Mouse (Mus musculus) heart, embryonic 10.5 days (tissue): ENCODE results near the gene Gdf15. TPM values are rescaled to one million over a fixed set of nuclear protein-coding genes. Genes with fewer than 3 reads are reported as not detected.
"Not testable (repeated sequence)": the region's sequence is repeated elsewhere in the genome, so short reads cannot be mapped to it uniquely, and the experiment has no call there.

Experiments used
- DNase-seq: peaks from one replicate; pipeline ENCODE4 v3.0.0-alpha.2; 2017; ENCODE audit warnings: low spot score
- H3K27ac ChIP-seq: fragments of 300-500 bp; sonication (generic); 2 replicates; pipeline ENCODE4 v1.5.1; 2016; ENCODE audit warnings: mild to moderate bottlenecking
- H3K27me3 ChIP-seq: fragments of 300-500 bp; sonication (generic); 2 replicates; pipeline ENCODE4 v1.6.1; 2016; ENCODE audit warnings: mild to moderate bottlenecking; ENCODE audit not compliant: poor library complexity, insufficient read depth, severe bottlenecking
- H3K36me3 ChIP-seq: fragments of 300-500 bp; sonication (generic); 2 replicates; pipeline ENCODE4 v1.6.1; 2016; ENCODE audit warnings: mild to moderate bottlenecking, moderate library complexity
- H3K4me1 ChIP-seq: fragments of 300-500 bp; sonication (generic); 2 replicates; pipeline ENCODE4 v1.6.1; 2016; ENCODE audit warnings: mild to moderate bottlenecking
- H3K4me3 ChIP-seq: fragments of 300-500 bp; sonication (generic); 2 replicates; pipeline ENCODE4 v1.5.1; 2016; ENCODE audit warnings: mild to moderate bottlenecking, moderate library complexity
- H3K9me3 ChIP-seq: fragments of 300-500 bp; sonication (generic); 2 replicates; pipeline ENCODE4 v1.6.1; 2016; ENCODE audit warnings: mild to moderate bottlenecking, moderate library complexity
- WGBS: fragments of 180-500 bp; shearing (Covaris S2); methylation state at CpG from one replicate; pipeline ENCODE4 v1.1.7; 2016; 5-methylcytosine and 5-hydroxymethylcytosine counted together
- polyA plus RNA-seq: library from polyadenylated mRNA; unstranded; fragments of >200 nt; fragmentation: Nextera tagmentation; extraction: Ambion mirVana; gene quantifications from 2 replicates; pipeline ENCODE4 v1.2.1, GENCODE M21; 2016

The Gdf15 gene
- polyA plus RNA-seq, 1 experiment from 2014 or later: 1.6 TPM

DNA sequence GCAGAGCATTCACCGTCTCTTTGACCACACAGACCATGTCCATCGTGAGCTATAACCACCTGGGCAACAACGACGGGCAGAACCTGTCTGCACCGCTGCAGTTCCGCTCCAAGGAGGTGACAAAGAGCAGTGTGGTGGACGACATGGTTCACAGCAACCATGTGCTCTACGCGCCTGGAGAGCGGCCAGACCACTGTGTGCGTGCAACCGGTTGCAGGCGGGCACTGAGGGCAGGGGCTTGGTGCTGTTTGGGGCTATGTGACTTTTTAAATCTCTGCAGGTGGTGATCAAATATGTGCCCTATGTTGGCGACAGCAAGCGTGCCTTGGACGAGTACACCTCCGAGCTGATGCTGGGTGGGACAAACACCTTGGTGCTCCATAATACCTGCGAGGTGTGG lies 36.0 kb downstream of the Gdf15 start:
- WGBS: 94% methylated on average over 18 of the region's 18 CpGs
- Histone ChIP-seq H3K27ac (no peak overlapping the region), H3K36me3 (peaks cover 32% of the 10 kb centered on the region), H3K9me3 (no peaks in the 10 kb centered on the region), H3K4me1 (peaks cover 97% of the 10 kb centered on the region), H3K27me3 (peaks cover 24% of the 10 kb centered on the region; the same call in 1 of the 2 replicates), H3K4me3 (no peak overlapping the region)
- DNase-seq: no peak

DNA sequence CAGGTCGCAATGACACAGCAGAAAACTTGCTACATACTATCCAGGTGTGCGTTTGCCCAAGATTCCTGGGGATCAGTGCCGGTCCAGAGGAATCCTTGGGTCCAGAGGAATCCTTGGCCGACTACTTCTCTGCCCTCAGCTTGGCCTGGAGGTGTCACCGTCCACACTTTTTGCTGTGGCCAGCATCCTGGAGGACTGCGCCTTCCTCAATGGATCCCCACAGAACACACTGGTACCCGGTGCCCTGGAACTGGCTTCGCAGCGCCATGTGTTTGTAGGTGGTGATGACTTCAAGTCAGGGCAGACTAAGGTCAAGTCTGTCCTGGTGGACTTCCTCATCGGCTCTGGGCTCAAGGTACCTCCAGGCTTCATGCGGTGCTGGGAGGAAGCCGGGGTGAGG lies 36.4 kb downstream of the Gdf15 start:
- WGBS: 93% methylated on average over 12 of the region's 12 CpGs
- Histone ChIP-seq H3K4me1 (peaks cover 93% of the 10 kb centered on the region), H3K4me3 (no peak overlapping the region), H3K27ac (no peak overlapping the region), H3K36me3 (peaks cover 36% of the 10 kb centered on the region), H3K27me3 (peaks cover 24% of the 10 kb centered on the region; the same call in 1 of the 2 replicates), H3K9me3 (no peaks in the 10 kb centered on the region)
- DNase-seq: no peak

DNA sequence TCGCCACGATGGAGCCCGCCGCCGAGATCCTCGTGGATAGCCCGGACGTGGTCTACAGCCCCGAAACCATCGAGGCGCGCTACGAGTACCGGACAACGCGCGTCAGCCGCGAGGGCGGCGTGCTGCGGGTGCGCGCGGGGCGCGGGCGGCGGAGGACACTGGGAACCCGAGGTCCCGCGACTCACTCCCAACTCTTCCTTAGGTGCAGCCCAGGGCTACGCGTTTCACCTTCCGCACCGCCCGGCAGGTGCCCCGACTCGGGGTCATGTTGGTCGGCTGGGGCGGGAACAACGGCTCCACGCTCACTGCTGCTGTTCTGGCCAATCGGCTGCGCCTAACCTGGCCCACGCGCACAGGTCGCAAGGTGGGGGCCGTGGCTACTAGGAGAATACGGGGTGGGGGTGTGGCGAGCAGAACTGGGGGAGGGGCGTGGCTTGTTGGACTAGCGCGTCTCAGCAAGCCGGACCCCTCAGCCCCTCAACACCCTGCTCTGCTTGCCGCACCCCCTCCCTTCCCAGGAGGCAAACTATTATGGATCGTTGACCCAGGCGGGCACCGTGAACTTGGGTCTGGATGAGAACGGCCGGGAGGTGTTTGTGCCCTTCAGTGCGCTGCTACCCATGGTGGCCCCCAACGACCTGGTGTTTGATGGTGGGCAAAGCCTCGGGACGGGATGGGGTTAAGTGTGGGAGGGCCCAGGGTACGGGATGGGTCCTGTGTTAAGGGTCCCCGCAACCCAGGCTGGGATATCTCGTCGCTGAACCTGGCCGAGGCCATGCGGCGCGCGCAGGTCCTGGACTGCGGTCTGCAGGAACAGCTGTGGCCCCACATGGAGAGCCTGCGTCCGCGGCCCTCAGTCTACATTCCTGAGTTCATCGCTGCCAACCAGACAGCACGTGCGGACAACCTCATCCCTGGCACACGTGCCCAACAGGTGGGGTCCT lies 37.4 kb downstream of the Gdf15 start:
- Histone ChIP-seq H3K9me3 (no peaks in the 10 kb centered on the region), H3K36me3 (peaks cover 44% of the 10 kb centered on the region), H3K4me3 (peak overlapping the region; percentile 80), H3K27me3 (peaks cover 24% of the 10 kb centered on the region; the same call in 1 of the 2 replicates), H3K4me1 (peaks cover 84% of the 10 kb centered on the region), H3K27ac (peak overlapping the region; percentile 92)
- peak; percentile 84 for DNase-seq
- 8% methylated on average over 82 of the region's 82 CpGs for WGBS

DNA sequence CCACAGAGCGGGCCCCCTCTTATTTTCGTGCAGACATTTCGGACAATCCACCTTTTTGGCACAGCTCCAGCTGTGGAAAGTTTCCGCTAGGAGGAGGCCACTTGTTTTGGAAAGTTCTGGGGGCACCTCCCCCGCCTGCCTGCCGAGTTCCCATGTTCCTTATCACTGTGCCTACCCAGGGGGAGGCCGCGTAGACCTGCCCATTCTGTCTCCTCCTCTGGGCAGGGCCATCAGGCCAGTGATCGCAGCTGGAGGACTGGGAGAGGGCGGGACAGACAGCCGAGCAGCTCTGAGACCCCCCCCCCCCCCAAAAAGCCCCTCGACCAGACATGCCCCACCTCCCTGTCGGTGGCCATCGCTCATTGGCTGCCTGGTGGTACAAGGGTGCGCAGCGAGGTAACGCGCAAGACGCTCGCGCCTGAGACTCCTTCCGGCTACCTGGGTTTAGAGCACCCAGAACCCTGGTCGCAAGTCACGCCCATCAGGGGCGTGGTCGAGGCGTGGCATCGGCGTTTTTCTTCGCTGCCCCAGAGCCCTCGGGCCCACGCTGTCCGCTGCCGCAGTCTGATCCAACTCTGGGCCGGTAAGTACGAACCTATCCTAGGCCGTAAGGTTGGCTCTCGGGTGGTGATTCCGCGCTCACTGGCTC lies 38.2 kb downstream of the Gdf15 start, which contains the start of gene Isyna1:
Gene Isyna1 (plus strand): TSS at position 413 of the 649 bp plus-strand sequence.
- WGBS: under 1% methylated on average over 40 of the region's 40 CpGs

DNA sequence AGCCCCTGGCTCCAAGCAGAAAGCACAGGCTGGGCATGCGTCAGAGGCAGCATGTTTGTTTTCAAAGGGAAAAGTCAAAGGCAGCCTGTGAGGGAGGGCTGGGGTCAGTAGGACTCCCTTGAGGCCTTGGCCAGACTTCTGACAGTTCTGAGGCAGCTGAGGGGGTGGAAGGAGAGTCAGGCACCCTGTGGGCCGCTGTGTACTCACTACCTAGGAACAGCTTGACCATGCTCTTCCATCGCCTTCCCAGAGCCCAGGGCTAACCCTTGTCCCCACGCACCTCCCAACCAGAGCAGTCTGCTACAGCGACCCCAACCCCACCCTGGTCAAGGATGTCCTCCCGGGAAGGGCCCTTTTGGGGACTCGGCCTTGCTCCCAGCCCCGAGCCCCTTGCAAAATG lies 39.1 kb downstream of the Gdf15 start:
- Histone ChIP-seq H3K4me1 (peaks cover 66% of the 10 kb centered on the region), H3K36me3 (peaks cover 57% of the 10 kb centered on the region), H3K4me3 (peak overlapping the region; percentile 80), H3K27me3 (peaks cover 17% of the 10 kb centered on the region; the same call in 1 of the 2 replicates), H3K9me3 (no peaks in the 10 kb centered on the region), H3K27ac (peak overlapping the region; percentile 92)
- DNase-seq: no peak
- 42% methylated on average over 8 of the region's 8 CpGs for whole genome bisulfite sequencing

More for the DNA sequence above, 38.2 kb downstream of the Gdf15 start, which contains the start of gene Isyna1:
- Histone ChIP-seq H3K4me3 (peak within 1 kb of the TSS; percentile 80), H3K27me3 (peaks cover 19% of the 10 kb centered on the region; the same call in 1 of the 2 replicates), H3K36me3 (peaks cover 49% of the 10 kb centered on the region), H3K4me1 (peaks cover 75% of the 10 kb centered on the region), H3K27ac (peak within 1 kb of the TSS; percentile 92), H3K9me3 (no peaks in the 10 kb centered on the region)
- DNase-seq: peak; percentile 99

DNA sequence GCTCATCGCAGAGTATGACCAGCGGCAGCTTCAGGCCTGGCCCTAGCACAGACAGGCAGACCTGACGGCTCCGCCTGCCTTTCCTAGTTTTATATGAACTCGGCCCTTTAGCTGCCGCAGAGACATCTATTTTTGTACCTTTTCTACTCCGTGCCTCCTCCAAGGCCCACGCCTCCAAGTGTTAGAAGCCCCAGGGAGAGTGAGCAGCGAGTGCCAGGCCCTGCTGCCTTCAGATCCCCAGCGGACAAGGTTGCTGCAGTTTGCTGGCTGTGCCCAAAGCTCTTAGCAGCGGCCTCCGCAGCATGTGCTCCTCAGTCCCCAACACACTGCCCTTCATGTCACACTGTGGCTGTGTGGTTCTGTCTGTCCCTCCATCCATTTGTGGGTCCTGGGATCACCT lies 40.7 kb downstream of the Gdf15 start:
- H3K36me3 ChIP-seq: peaks cover 64% of the 10 kb centered on the region
- WGBS: 72% methylated on average over 12 of the region's 12 CpGs
- H3K4me1 ChIP-seq: peaks cover 53% of the 10 kb centered on the region
- H3K27me3 ChIP-seq: peaks cover 12% of the 10 kb centered on the region; the same call in 1 of the 2 replicates
- H3K9me3 ChIP-seq: no peaks in the 10 kb centered on the region
- no peak overlapping the region for H3K4me3 ChIP-seq
- H3K27ac ChIP-seq: peak overlapping the region; percentile 47; the same call in 1 of the 2 replicates
- DNase-seq: no peak

DNA sequence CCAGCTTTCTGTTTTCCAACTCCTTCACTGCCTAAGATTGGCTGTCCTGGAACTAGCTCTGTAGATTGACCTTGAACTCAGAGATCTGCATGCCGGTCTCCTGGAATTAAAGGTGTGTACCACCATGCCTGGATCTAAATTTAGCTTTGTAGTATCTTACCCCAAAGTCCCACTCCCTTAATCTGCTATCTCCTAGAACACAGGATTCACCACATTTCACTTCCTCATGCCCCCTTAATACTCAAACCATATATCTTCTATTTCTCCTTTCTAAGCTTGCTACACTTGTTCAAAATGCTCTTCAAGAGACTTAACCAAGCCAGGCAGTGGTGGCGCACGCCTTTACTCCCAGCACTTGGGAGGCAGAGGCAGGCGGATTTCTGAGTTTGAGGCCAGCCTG lies 44.3 kb downstream of the Gdf15 start:
- 91% methylated on average over 4 of the region's 4 CpGs for whole genome bisulfite sequencing
- not testable (repeated sequence) for H3K4me3 ChIP-seq, H3K27ac ChIP-seq, DNase-seq, H3K27me3 ChIP-seq, H3K9me3 ChIP-seq
- peaks cover 28% of the 10 kb centered on the region for H3K4me1 ChIP-seq
- H3K36me3 ChIP-seq: peaks cover 86% of the 10 kb centered on the region

DNA sequence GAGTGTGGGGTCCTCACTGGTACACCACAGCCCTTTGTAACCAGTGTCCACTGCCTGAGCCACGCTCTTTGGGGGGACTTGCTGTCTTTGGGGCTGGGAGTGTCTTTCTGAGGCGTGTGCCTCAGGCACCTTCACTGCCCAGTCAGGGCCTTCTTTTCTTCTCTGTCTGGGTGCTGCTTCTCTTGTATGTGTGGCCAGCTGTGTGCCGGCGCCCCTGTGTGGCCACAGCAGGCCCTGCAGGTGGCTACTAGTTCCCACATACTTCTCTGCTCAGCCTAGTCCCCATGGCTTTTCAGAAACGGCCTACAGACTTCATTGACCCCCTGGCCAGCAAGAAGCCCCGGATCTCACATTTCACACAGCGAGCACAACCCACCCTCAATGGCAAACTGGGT lies 47.0 kb downstream of the Gdf15 start:
- WGBS: 39% methylated on average over 7 of the region's 7 CpGs
- DNase-seq: no peak
- Histone ChIP-seq H3K9me3 (no peaks in the 10 kb centered on the region), H3K36me3 (peaks cover 92% of the 10 kb centered on the region), H3K4me1 (peaks cover 12% of the 10 kb centered on the region), H3K27me3 (no peaks in the 10 kb centered on the region), H3K27ac (peak overlapping the region; percentile 39; the same call in 1 of the 2 replicates), H3K4me3 (no peak overlapping the region)

DNA sequence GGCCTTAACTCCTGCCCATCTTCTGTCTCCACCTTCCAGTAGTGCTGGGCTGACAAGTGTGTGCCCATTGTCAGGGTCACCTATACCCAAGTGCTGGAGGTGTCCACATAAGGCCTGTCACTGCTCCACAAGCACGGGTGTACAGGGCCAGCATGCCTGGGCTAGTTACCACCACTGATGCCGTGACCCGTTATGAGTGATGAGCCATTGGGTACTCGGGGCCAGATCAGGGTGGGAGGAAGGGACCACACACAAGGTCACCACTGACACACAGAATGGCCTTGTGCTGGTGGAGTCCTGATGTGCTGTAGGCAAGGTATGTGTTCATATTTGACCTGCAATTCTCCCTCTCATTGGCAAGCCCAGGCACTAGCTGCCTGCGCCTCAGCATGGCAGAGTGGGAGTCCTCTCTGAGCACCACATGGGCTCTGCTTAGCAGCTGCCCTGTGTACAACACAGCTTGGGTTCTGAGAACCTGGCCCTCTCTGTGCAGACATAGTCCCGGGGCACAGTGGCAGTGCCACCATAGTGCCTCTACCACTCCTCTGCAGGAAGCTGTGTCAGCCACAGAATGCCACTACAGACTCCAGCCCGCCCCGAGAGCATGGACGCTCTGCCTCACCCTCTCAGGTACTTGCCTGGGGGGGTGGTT lies 47.5 kb downstream of the Gdf15 start:
- H3K4me3 ChIP-seq: no peak overlapping the region
- H3K4me1 ChIP-seq: peaks cover 12% of the 10 kb centered on the region
- H3K36me3 ChIP-seq: peaks cover 91% of the 10 kb centered on the region
- WGBS: 89% methylated on average over 9 of the region's 9 CpGs
- H3K27me3 ChIP-seq: no peaks in the 10 kb centered on the region
- no peak for DNase-seq
- peak overlapping the region; percentile 39; the same call in 1 of the 2 replicates for H3K27ac ChIP-seq
- H3K9me3 ChIP-seq: no peaks in the 10 kb centered on the region

DNA sequence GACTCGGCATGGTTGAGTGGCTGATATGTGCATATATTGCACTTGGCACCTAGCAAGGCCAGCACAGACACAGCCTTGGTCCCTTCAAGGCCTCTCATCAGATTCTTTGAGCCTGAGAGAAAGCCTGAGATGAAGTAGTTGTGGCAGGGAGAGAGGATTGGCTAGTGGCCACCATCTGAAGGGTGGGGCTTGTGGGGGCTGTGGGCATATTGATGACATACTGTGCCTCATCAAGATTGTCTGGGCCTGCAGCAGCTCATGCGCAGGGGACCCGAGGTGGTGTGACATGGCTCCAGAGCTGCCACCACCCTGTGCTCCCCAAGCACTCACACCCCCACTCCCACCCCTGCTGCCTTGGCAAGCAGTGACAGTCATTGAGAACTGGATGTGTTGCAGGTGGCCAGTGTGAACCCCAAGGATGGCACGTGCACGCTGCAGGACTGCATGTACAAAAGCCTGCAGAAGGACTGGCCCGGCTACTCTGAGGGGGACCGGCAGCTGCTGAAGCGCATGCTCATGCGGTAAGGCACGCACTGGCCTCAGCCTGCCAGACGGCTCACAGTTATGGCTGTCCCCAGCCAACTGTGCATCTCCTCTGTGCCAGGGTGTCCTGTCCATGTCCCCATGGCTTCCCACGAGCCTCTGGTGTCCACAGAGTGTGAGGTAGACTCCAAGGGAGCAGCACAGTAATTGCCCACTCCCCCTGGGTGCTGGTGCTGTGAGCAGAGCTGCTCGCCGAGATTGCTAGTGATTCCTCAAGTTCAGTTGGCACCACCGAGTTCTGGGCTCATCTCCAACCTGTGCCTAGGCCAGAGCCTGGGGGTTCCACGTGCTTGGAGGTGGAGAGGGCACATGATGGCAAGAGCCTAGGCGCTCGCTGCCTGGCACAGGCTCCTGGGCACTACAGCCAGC lies 48.5 kb downstream of the Gdf15 start:
- Histone ChIP-seq H3K9me3 (no peaks in the 10 kb centered on the region), H3K27ac (no peak overlapping the region), H3K4me1 (peaks cover 12% of the 10 kb centered on the region), H3K36me3 (peaks cover 88% of the 10 kb centered on the region), H3K27me3 (no peaks in the 10 kb centered on the region), H3K4me3 (no peak overlapping the region)
- DNase-seq: no peak
- 89% methylated on average over 18 of the region's 18 CpGs for WGBS
